Mouse (Mus musculus) C2C12 (cell line): Measurements from ENCODE around the gene Tspan32. TPM values are rescaled to one million over a fixed set of nuclear protein-coding genes. Genes with fewer than 3 reads are reported as not detected.

Experiments
- H3K27me3 ChIP-seq: one replicate; pipeline ENCODE4 v1.6.1; 2011; ENCODE audit not compliant: control insufficient read depth, insufficient read depth, insufficient read length
- H3K36me3 ChIP-seq: one replicate; pipeline ENCODE4 v1.6.1; 2011; ENCODE audit not compliant: control insufficient read depth, insufficient read depth
- H3K4me3 ChIP-seq: one replicate; pipeline ENCODE4 v1.5.1; 2011; ENCODE audit warnings: mild to moderate bottlenecking, control low read depth; ENCODE audit not compliant: poor library complexity, insufficient read depth, severe bottlenecking
- H3K79me2 ChIP-seq: one replicate; pipeline ENCODE4 v1.6.1; 2011; ENCODE audit not compliant: control insufficient read depth, insufficient read depth
- H3K79me3 ChIP-seq: one replicate; pipeline ENCODE4 v1.6.1; 2011; ENCODE audit warnings: low read depth, control low read depth
- H3ac ChIP-seq: one replicate; pipeline ENCODE3; 2011; ENCODE audit warnings: low read depth; ENCODE audit not compliant: control insufficient read depth, insufficient read length
- CEBPB ChIP-seq: IDR thresholded peaks from one replicate; pipeline ENCODE4 v1.6.1; 2011; ENCODE audit warnings: low read depth, mild to moderate bottlenecking, control low read depth, moderate library complexity
- CTCF ChIP-seq: IDR thresholded peaks from one replicate; pipeline ENCODE4 v1.5.1; 2011; ENCODE audit not compliant: control insufficient read depth, insufficient read depth, insufficient read length
- FOSL1 ChIP-seq: IDR thresholded peaks from one replicate; pipeline ENCODE4 v1.8.0; 2011; ENCODE audit warnings: mild to moderate bottlenecking, low read length; ENCODE audit not compliant: poor library complexity, insufficient read depth, severe bottlenecking
- MAX ChIP-seq: IDR thresholded peaks from one replicate; pipeline ENCODE4 v1.6.1; 2011; ENCODE audit warnings: mild to moderate bottlenecking, control low read depth
- MYOD1 ChIP-seq: IDR thresholded peaks from one replicate; pipeline ENCODE4 v1.6.1; 2011; ENCODE audit warnings: low read depth; ENCODE audit not compliant: control insufficient read depth, insufficient read length
- MYOG ChIP-seq: IDR thresholded peaks from one replicate; pipeline ENCODE4 v1.6.1; 2011; ENCODE audit not compliant: control insufficient read depth, insufficient read length; ENCODE audit errors: extremely low read depth
- USF1 ChIP-seq: IDR thresholded peaks from one replicate; pipeline ENCODE4 v1.6.1; 2011; ENCODE audit warnings: low read depth, mild to moderate bottlenecking, control low read depth, moderate library complexity
- polyA plus RNA-seq: library from polyadenylated mRNA; unstranded; fragments of >200 nt; fragmentation: generic; extraction: Trizol; gene quantifications from one replicate; pipeline ENCODE4 v1.2.1, GENCODE M21; 2012; ENCODE audit warnings: missing spikeins

Tspan32 gene
- polyA plus RNA-seq, 1 experiment = 1.9 TPM

DNA sequence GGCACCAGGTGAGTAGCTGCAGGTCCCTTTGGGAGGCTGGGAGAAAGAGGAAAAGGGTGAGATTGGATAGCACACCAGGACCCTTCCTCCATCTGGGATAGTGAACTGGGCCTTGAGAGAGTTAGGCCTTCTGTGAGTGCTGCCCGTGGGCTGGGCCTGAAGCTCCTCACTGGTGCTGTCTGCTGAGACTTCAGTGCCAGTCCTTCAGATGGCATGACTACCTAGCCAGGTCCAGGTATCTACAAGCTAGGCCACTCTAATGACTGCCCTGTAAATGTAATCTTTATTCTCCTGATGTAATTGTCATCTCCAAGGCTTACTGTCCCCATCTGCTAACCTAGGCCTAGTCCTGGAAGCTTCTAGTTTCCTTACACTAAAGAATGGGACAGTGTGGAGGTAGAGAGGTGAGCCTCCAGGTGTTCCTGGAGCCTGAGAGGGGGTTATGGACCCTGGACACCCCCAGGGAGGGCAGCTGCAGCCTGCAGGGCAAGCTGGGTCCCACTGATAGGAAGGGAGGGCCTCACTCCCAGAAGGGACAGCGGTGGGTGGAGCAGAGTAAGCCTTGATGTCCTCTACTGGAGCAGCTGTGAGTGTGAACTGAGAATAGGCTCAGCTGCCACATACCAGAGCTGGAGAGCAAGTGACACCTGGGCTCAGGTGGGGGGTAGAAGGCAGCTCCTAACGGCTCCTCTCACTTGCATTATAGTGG is 9.1 kb upstream of the Tspan32 start:
- H3K79me3 ChIP-seq = no peaks in the 10 kb centered on the region
- peaks cover 10% of the 10 kb centered on the region for H3K27me3 ChIP-seq
- no peaks in the 10 kb centered on the region for H3K36me3 ChIP-seq
- TF ChIP-seq USF1 (no peak), CTCF (no peak), MYOD1 (no peak), FOSL1 (no peak), MYOG (no peak), CEBPB (no peak)
- H3K4me3 ChIP-seq = no peak overlapping the region
- H3ac ChIP-seq = no peak overlapping the region
- H3K79me2 ChIP-seq = no peaks in the 10 kb centered on the region

DNA sequence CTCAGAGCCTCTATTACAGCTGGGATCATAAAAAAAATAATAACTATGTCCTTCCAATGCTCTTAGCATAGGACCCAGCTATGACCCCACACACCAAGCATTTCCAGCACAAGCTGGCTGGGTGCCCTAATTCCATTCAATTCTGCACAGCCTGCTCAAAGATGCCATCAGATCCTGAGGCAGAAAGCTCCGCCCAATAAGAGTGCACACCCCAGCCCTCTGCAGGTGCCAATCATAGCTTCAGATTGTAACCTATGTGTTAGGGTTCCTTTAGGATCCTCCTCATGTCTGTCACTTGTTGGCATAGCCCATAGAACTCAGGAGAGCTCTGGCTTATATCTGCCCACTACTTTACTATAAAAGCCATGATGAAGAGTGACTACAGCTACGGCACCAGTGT is 7.8 kb upstream of the Tspan32 start:
- Histone ChIP-seq H3K27me3 (peaks cover 4% of the 10 kb centered on the region), H3K4me3 (no peak overlapping the region), H3ac (no peak overlapping the region), H3K79me3 (no peaks in the 10 kb centered on the region), H3K79me2 (no peaks in the 10 kb centered on the region), H3K36me3 (no peaks in the 10 kb centered on the region)
- TF ChIP-seq CTCF = no peak
- TF ChIP-seq MAX = no peak
- TF ChIP-seq FOSL1 = no peak
- TF ChIP-seq MYOD1 = no peak
- no peak for TF ChIP-seq MYOG
- TF ChIP-seq USF1 = no peak
- no peak for TF ChIP-seq CEBPB

DNA sequence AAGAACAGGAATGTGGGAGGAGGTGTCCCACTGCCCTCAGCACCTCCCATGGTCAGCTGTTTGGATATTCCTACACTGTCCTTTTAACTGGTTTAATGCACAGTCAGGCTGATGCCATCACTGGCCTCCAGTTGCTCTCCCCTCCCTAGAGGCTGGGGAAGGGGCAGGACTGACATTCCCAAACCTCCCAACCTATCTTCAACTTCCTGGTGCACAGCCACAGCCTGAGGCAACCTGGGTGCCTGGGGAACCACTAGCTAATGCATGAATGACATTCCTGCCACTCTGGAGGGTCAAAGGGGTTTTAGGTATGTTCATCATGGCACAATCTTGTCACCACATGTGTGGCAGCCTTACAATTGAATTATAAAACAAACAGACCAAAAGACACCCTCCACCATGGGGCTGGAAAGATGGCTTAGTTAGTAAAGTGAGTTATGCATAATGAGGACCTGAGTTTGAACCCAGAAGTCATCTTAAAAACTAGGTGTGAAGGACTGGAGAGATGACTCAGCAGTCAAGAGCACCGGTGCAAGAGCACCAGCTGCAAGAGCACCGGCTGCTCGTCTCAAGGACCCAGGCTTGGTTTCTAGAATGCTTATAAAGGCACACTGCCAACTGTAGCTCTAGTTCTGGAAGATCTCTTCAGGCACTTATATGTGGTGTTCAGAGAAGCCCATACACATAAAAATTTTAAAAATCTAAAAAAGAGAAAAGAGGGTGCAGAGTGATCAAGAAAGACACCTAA is 7.3 kb upstream of the Tspan32 start:
- Histone ChIP-seq H3K79me2 (no peaks in the 10 kb centered on the region), H3ac (no peak overlapping the region), H3K27me3 (no peaks in the 10 kb centered on the region), H3K36me3 (no peaks in the 10 kb centered on the region), H3K4me3 (no peak overlapping the region), H3K79me3 (no peaks in the 10 kb centered on the region)
- TF ChIP-seq MYOD1 (no peak), MAX (no peak), USF1 (no peak), CEBPB (no peak), FOSL1 (no peak), MYOG (no peak), CTCF (no peak)

DNA sequence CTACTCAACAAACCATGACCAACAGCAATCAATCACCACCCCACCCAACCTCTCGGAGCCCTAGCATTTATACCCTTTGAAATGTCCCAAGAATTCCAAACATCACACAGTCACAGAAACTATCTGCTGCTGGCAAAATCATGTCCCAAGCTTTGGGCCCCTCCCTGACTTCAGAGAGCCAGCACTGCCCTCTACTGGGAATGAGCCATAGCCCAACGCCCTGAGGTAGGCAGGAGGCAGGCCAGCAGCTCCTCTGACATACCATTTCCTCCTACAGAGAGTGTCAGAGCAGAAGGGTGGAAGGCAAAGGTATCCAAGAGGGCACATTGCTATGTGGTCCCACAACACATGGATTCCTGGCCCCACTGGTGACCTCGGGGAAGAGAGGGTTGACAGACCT is 2.2 kb upstream of the Tspan32 start:
- Histone ChIP-seq H3K79me3 (no peaks in the 10 kb centered on the region), H3K79me2 (no peaks in the 10 kb centered on the region), H3K36me3 (no peaks in the 10 kb centered on the region), H3K4me3 (no peak overlapping the region), H3K27me3 (no peaks in the 10 kb centered on the region), H3ac (no peak overlapping the region)
- TF ChIP-seq CEBPB (no peak), CTCF (peak; percentile 37)

DNA sequence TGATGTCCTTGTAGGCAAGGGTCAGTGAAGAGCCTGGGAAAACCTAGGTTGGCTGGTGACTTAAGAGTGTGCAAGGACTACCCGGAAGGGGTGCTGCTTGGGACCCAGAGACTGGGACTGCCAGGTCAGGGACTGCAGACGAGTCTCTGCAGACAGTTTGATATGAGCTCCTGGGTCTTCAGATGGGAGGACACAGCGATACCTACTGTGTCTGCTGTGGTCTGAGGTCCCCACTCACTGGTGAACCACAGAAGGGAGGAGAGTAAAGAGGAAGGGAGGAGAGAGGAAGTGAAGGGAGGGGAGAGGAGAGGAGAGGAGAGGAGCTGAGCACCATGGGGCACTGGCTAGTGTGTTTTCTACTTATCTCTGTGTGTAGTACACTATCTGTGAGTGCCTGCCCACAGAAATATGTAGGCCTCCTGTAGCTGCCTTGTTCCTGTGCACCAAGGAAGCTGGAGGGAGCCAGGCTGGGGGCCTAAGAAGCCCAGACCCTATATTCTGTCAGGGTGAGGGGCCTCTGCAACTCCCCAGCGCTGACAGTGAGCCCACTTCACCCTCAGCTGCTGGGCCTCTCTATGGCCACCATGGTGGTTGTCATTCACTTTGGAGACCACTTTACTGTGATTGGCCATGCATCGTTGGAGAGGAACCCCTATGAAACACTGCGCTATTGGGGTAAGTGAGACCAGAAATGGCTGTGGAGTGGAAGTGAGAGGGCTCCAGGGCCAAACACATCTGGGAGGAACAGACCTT is 674 bp downstream of the Tspan32 start:
- no peak overlapping the region for H3K4me3 ChIP-seq
- no peaks in the 10 kb centered on the region for H3K79me2 ChIP-seq
- H3K27me3 ChIP-seq = no peaks in the 10 kb centered on the region
- no peak overlapping the region for H3ac ChIP-seq
- H3K36me3 ChIP-seq = no peaks in the 10 kb centered on the region
- TF ChIP-seq CEBPB = no peak
- TF ChIP-seq MYOD1 = no peak
- TF ChIP-seq CTCF = no peak
- TF ChIP-seq MAX = no peak
- no peak for TF ChIP-seq MYOG
- no peak for TF ChIP-seq USF1
- TF ChIP-seq FOSL1 = no peak
- no peaks in the 10 kb centered on the region for H3K79me3 ChIP-seq
